Mouse (Mus musculus): Measurements from ENCODE around the gene Mettl3. TPM values are rescaled to one million over a fixed set of nuclear protein-coding genes. Genes with fewer than 3 reads are reported as not detected.

Mettl3 gene
- polyA plus RNA-seq, 1 experiment from 2014 or later: 57.0 TPM

- peaks cover 17% of the 10 kb centered on the region for H3K4me1 ChIP-seq (ENCODE audit: insufficient read depth, low read length)
- ATAC-seq (ENCODE audit: low FRiP score, low TSS enrichment): no peak
- peak overlapping the region; percentile 94 for H3K27ac ChIP-seq (ENCODE audit: low read length)
- H3K4me2 ChIP-seq (replicated peaks; ENCODE audit: low read depth, low read length): peak overlapping the region; percentile 66
- H3K36me3 ChIP-seq (ENCODE audit: insufficient read depth, low read length): 0 out of 2 replicates have a peak, but pooled peaks cover 3% of the 10 kb centered on the region
- H3K9ac ChIP-seq (replicated peaks; ENCODE audit: low read length): peak overlapping the region; percentile 90
- H3K9me3 ChIP-seq (ENCODE audit: low read length): no peaks in the 10 kb centered on the region
- peak overlapping the region; percentile 81 for H3K4me3 ChIP-seq (ENCODE audit: low read length)
- H3K27me3 ChIP-seq (ENCODE audit: insufficient read depth, low read length): no peaks in the 10 kb centered on the region
- 6% methylated on average over 18 of the region's 18 CpGs for WGBS
Observed at GRCm38 (mm10) chr14:52256311-52257175, 48.4 kb downstream of the Mettl3 start.

GRCm38 (mm10) chr14:52246129-52246528 lies 58.8 kb downstream of the Mettl3 start:
- 77% methylated on average over 4 of the region's 4 CpGs for WGBS
- H3K9me3 ChIP-seq (ENCODE audit: low read length): no peaks in the 10 kb centered on the region
- H3K9ac ChIP-seq (replicated peaks; ENCODE audit: low read length): no peak overlapping the region
- H3K27ac ChIP-seq (ENCODE audit: low read length): no peak overlapping the region
- ATAC-seq (ENCODE audit: low FRiP score, low TSS enrichment): no peak
- no peak overlapping the region for H3K4me2 ChIP-seq (replicated peaks; ENCODE audit: low read depth, low read length)
- H3K4me3 ChIP-seq (ENCODE audit: low read length): no peak overlapping the region
- H3K27me3 ChIP-seq (ENCODE audit: insufficient read depth, low read length): no peaks in the 10 kb centered on the region
- peaks cover 22% of the 10 kb centered on the region for H3K4me1 ChIP-seq (ENCODE audit: insufficient read depth, low read length)
- no peaks in the 10 kb centered on the region for H3K36me3 ChIP-seq (ENCODE audit: insufficient read depth, low read length)

Other genes starting within 250 kb of the Mettl3 start
- 659 and 687 TPM in 2 replicates for gene Hnrnpc, start 201.1 kb downstream of the Mettl3 start, polyA plus RNA-seq (2015; fragmentation: Nextera tagmentation; extraction: Ambion mirVana)
- 67.4 and 74.1 TPM in 2 replicates for gene Rpgrip1, start 194.4 kb downstream of the Mettl3 start, polyA plus RNA-seq (2015; fragmentation: Nextera tagmentation; extraction: Ambion mirVana)
- 51.1 and 60.0 TPM in 2 replicates for gene Supt16, start 107.7 kb downstream of the Mettl3 start, polyA plus RNA-seq (2015; fragmentation: Nextera tagmentation; extraction: Ambion mirVana)
- 27.5 and 34.9 TPM in 2 replicates for gene Chd8, start 47.3 kb downstream of the Mettl3 start, polyA plus RNA-seq (2015; fragmentation: Nextera tagmentation; extraction: Ambion mirVana)
- gene Tox4, start 26.0 kb downstream of the Mettl3 start, polyA plus RNA-seq (2015; fragmentation: Nextera tagmentation; extraction: Ambion mirVana): 43.6 and 46.2 TPM in 2 replicates
- gene Rab2b, start 25.6 kb downstream of the Mettl3 start, polyA plus RNA-seq (2015; fragmentation: Nextera tagmentation; extraction: Ambion mirVana): 23.3 and 24.4 TPM in 2 replicates
- gene Sall2, start 23.6 kb upstream of the Mettl3 start, polyA plus RNA-seq (2015; fragmentation: Nextera tagmentation; extraction: Ambion mirVana): 39.1 and 46.0 TPM in 2 replicates
- gene Olfr1513, start 51.3 kb upstream of the Mettl3 start, polyA plus RNA-seq (2015; fragmentation: Nextera tagmentation; extraction: Ambion mirVana): not detected in 2 replicates
- not detected in 2 replicates for gene Olfr1512, start 74.0 kb upstream of the Mettl3 start, polyA plus RNA-seq (2015; fragmentation: Nextera tagmentation; extraction: Ambion mirVana)
- not detected in 2 replicates for gene Olfr1511, start 92.3 kb upstream of the Mettl3 start, polyA plus RNA-seq (2015; fragmentation: Nextera tagmentation; extraction: Ambion mirVana)
- gene Olfr1510, start 109.2 kb upstream of the Mettl3 start, polyA plus RNA-seq (2015; fragmentation: Nextera tagmentation; extraction: Ambion mirVana): not detected in 2 replicates
- not detected in 2 replicates for gene Olfr1509, start 137.9 kb upstream of the Mettl3 start, polyA plus RNA-seq (2015; fragmentation: Nextera tagmentation; extraction: Ambion mirVana)
- not detected in 2 replicates for gene Olfr1508, start 162.4 kb upstream of the Mettl3 start, polyA plus RNA-seq (2015; fragmentation: Nextera tagmentation; extraction: Ambion mirVana)
- gene Olfr1507, start 190.6 kb upstream of the Mettl3 start, polyA plus RNA-seq (2015; fragmentation: Nextera tagmentation; extraction: Ambion mirVana): not detected in 2 replicates

All from kidney, embryonic 16.5 days (tissue).